Mouse (Mus musculus) neural tube, embryonic 11.5 days (tissue): ENCODE results near the gene Megf6. TPM values are rescaled to one million over a fixed set of nuclear protein-coding genes. Genes with fewer than 3 reads are reported as not detected.

Source experiments
- ATAC-seq: fragments of 200-750 bp; cut with Nextera tagmentation; 2 replicates; pipeline ENCODE4 v1.8.0; 2017; ENCODE audit warnings: moderate number of reproducible peaks, mild to moderate bottlenecking, moderate TSS enrichment, moderate library complexity; ENCODE audit not compliant: insufficient read depth, low FRiP score, low TSS enrichment
- DNase-seq: peaks from one replicate; pipeline ENCODE4 v3.0.0-alpha.2; 2015; ENCODE audit warnings: low spot score
- H3K27ac ChIP-seq: fragments of 300-500 bp; sonication (generic); 2 replicates; pipeline ENCODE4 v1.5.1; 2014; ENCODE audit warnings: low read depth, mild to moderate bottlenecking, low read length
- H3K27me3 ChIP-seq: fragments of 300-500 bp; sonication (generic); 2 replicates; pipeline ENCODE4 v1.6.1; 2014; ENCODE audit warnings: mild to moderate bottlenecking, low read length, mixed read lengths; ENCODE audit not compliant: control insufficient read depth, insufficient read depth
- H3K36me3 ChIP-seq: fragments of 300-500 bp; sonication (generic); 2 replicates; pipeline ENCODE4 v1.6.1; 2014; ENCODE audit warnings: mild to moderate bottlenecking, low read length, moderate library complexity, mixed read lengths; ENCODE audit not compliant: control insufficient read depth, insufficient read depth
- H3K4me1 ChIP-seq: fragments of 300-500 bp; sonication (generic); 2 replicates; pipeline ENCODE4 v1.6.1; 2014; ENCODE audit warnings: low read length, mixed read lengths; ENCODE audit not compliant: control insufficient read depth, insufficient read depth
- H3K4me2 ChIP-seq: fragments of 300-500 bp; sonication (generic); 2 replicates; pipeline ENCODE4 v1.6.1; 2014; ENCODE audit warnings: low read depth, mild to moderate bottlenecking, moderate library complexity
- H3K4me3 ChIP-seq: fragments of 300-500 bp; sonication (generic); 2 replicates; pipeline ENCODE4 v1.5.1; 2014; ENCODE audit warnings: low read depth, low read length
- H3K9ac ChIP-seq: fragments of 300-500 bp; sonication (generic); 2 replicates; pipeline ENCODE4 v1.6.1; 2014; ENCODE audit warnings: mild to moderate bottlenecking, low read length
- H3K9me3 ChIP-seq: fragments of 300-500 bp; sonication (generic); 2 replicates; pipeline ENCODE4 v1.6.1; 2016; ENCODE audit warnings: low read length; ENCODE audit not compliant: control insufficient read depth
- WGBS: fragments of 180-500 bp; shearing (Covaris S2); extraction: QIAGEN DNeasy Blood & Tissue Kit; methylation state at CpG from one replicate; pipeline ENCODE4 v1.1.7; 2014; 5-methylcytosine and 5-hydroxymethylcytosine counted together
- polyA plus RNA-seq: library from polyadenylated mRNA; unstranded; fragments of >200 nt; fragmentation: Nextera tagmentation; extraction: Ambion mirVana; gene quantifications from 2 replicates; pipeline ENCODE4 v1.2.1, GENCODE M21; 2014

Gene Megf6
- polyA plus RNA-seq, 1 experiment from 2014 or later = 22.1 TPM

- Histone ChIP-seq H3K4me2 (peak overlapping the region; percentile 49), H3K27me3 (no peaks in the 10 kb centered on the region), H3K4me1 (peaks cover 10% of the 10 kb centered on the region), H3K4me3 (peak overlapping the region; percentile 18; the same call in 1 of the 2 replicates), H3K36me3 (no peaks in the 10 kb centered on the region), H3K9ac (no peak overlapping the region), H3K27ac (no peak overlapping the region), H3K9me3 (no peaks in the 10 kb centered on the region)
- ATAC-seq (peak; percentile 65), DNase-seq (peak; percentile 90)
- WGBS = 6% methylated on average over 19 of the region's 19 CpGs
Observed at GRCm38 (mm10) chr4:154246115-154247040, 75.8 kb downstream of the Megf6 start.

GRCm38 (mm10) chr4:154247207-154248091 lies 76.9 kb downstream of the Megf6 start:
- no peak overlapping the region for H3K4me3 ChIP-seq
- no peak overlapping the region for H3K9ac ChIP-seq
- WGBS = 29% methylated on average over 22 of the region's 22 CpGs

GRCm38 (mm10) chr4:154248092-154248805 lies 77.7 kb downstream of the Megf6 start:
- H3K4me1 ChIP-seq = peaks cover 10% of the 10 kb centered on the region
- H3K4me2 ChIP-seq = no peak overlapping the region
- ATAC-seq = no peak
- H3K9ac ChIP-seq = no peak overlapping the region
- H3K27ac ChIP-seq = no peak overlapping the region
- peak; percentile 29 for DNase-seq
- WGBS = 67% methylated on average over 21 of the region's 21 CpGs
- H3K36me3 ChIP-seq = no peaks in the 10 kb centered on the region
- H3K4me3 ChIP-seq = no peak overlapping the region
- no peaks in the 10 kb centered on the region for H3K27me3 ChIP-seq
- no peaks in the 10 kb centered on the region for H3K9me3 ChIP-seq

More at GRCm38 (mm10) chr4:154247207-154248091, 76.9 kb downstream of the Megf6 start:
- DNase-seq (no peak), ATAC-seq (no peak)
- peaks cover 10% of the 10 kb centered on the region for H3K4me1 ChIP-seq
- H3K4me2 ChIP-seq = 0 out of 2 replicates have a peak overlapping the region, but pooled peaks have one; percentile 49
- no peaks in the 10 kb centered on the region for H3K9me3 ChIP-seq
- no peaks in the 10 kb centered on the region for H3K36me3 ChIP-seq
- no peaks in the 10 kb centered on the region for H3K27me3 ChIP-seq
- H3K27ac ChIP-seq = no peak overlapping the region

GRCm38 (mm10) chr4:154249316-154249715 lies 78.8 kb downstream of the Megf6 start:
- Histone ChIP-seq H3K9me3 (no peaks in the 10 kb centered on the region), H3K4me3 (no peak overlapping the region), H3K4me2 (no peak overlapping the region), H3K9ac (no peak overlapping the region), H3K4me1 (peaks cover 10% of the 10 kb centered on the region), H3K27ac (no peak overlapping the region), H3K36me3 (no peaks in the 10 kb centered on the region), H3K27me3 (no peaks in the 10 kb centered on the region)
- WGBS = 65% methylated on average over 8 of the region's 8 CpGs
- no peak for DNase-seq
- no peak for ATAC-seq

GRCm38 (mm10) chr4:154252537-154253255 lies 82.2 kb downstream of the Megf6 start:
- Histone ChIP-seq H3K4me1 (peaks cover 3% of the 10 kb centered on the region), H3K36me3 (no peaks in the 10 kb centered on the region), H3K9ac (no peak overlapping the region), H3K27ac (no peak overlapping the region), H3K4me3 (no peak overlapping the region), H3K9me3 (no peaks in the 10 kb centered on the region), H3K27me3 (no peaks in the 10 kb centered on the region), H3K4me2 (no peak overlapping the region)
- DNase-seq = no peak
- no peak for ATAC-seq
- 92% methylated on average over 20 of the region's 20 CpGs for WGBS

- Histone ChIP-seq H3K4me1 (no peaks in the 10 kb centered on the region), H3K27ac (no peak overlapping the region), H3K9me3 (no peaks in the 10 kb centered on the region), H3K9ac (no peak overlapping the region), H3K4me2 (no peak overlapping the region), H3K4me3 (no peak overlapping the region), H3K27me3 (no peaks in the 10 kb centered on the region), H3K36me3 (peaks cover 2% of the 10 kb centered on the region; the same call in 1 of the 2 replicates)
- no peak for DNase-seq
- WGBS = 93% methylated on average over 5 of the region's 5 CpGs
- ATAC-seq = no peak
Observed at GRCm38 (mm10) chr4:154260755-154261154, 90.2 kb downstream of the Megf6 start.

- DNase-seq = no peak
Observed at GRCm38 (mm10) chr4:154262071-154262470, 91.5 kb downstream of the Megf6 start.

GRCm38 (mm10) chr4:154267511-154267910 lies 97.0 kb downstream of the Megf6 start:
- DNase-seq (no peak), ATAC-seq (no peak)
- Histone ChIP-seq H3K4me1 (no peaks in the 10 kb centered on the region), H3K4me2 (no peak overlapping the region), H3K36me3 (peaks cover 2% of the 10 kb centered on the region; the same call in 1 of the 2 replicates), H3K9ac (no peak overlapping the region), H3K27ac (no peak overlapping the region), H3K9me3 (no peaks in the 10 kb centered on the region), H3K4me3 (no peak overlapping the region), H3K27me3 (no peaks in the 10 kb centered on the region)
- WGBS = 88% methylated on average over 6 of the region's 6 CpGs

More at GRCm38 (mm10) chr4:154262071-154262470, 91.5 kb downstream of the Megf6 start:
- no peak for ATAC-seq
- WGBS = 53% methylated on average over 4 of the region's 4 CpGs
- H3K27ac ChIP-seq = no peak overlapping the region
- H3K4me2 ChIP-seq = no peak overlapping the region
- H3K27me3 ChIP-seq = no peaks in the 10 kb centered on the region
- H3K4me3 ChIP-seq = no peak overlapping the region
- H3K9ac ChIP-seq = no peak overlapping the region
- H3K4me1 ChIP-seq = no peaks in the 10 kb centered on the region
- peaks cover 2% of the 10 kb centered on the region; the same call in 1 of the 2 replicates for H3K36me3 ChIP-seq
- H3K9me3 ChIP-seq = no peaks in the 10 kb centered on the region
